Mouse (Mus musculus): ENCODE measurements around the gene Gm20388. TPM values are rescaled to one million over a fixed set of nuclear protein-coding genes. Genes with fewer than 3 reads are reported as not detected.
A peak's percentile ranks its signal among the peaks of the same experiment; 100 is the strongest.

The Gm20388 gene
- polyA plus RNA-seq, 1 experiment from 2014 or later = 3.6 TPM

GRCm38 (mm10) chr8:122898473-122898872, 2987.8 kb downstream of the Gm20388 start:
- H3K4me3 ChIP-seq = no peak overlapping the region
- no peak for DNase-seq (ENCODE audit: low spot score)
- 0 out of 2 replicates have a peak, but pooled peaks cover 3% of the 10 kb centered on the region for H3K4me1 ChIP-seq
- WGBS = 96% methylated on average over 12 of the region's 12 CpGs
- H3K27ac ChIP-seq (replicated peaks) = no peak overlapping the region
- H3K9me3 ChIP-seq = no peaks in the 10 kb centered on the region
- peaks cover 88% of the 10 kb centered on the region for H3K36me3 ChIP-seq (replicated peaks)
- no peaks in the 10 kb centered on the region for H3K27me3 ChIP-seq (replicated peaks; ENCODE audit: low read depth, poor library complexity, severe bottlenecking)

DNA sequence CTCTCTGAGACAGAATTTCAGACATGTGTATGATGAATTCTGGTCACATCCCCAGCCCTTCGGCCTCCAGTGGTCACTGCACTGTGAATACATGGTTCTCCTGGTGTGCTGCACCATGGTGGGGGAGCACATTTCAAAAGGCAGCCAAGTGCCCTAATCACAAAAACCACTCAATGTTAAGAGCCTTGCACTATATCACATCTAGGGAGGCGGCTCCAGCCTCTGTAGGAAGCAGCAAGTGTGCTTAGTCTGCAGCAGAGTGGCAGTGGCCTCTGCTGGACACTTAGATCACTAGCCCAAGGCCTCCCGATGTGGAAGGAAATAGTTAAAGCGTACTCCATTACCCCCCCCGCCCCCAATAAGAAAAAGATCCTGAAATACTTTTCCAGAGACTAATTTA, 2988.4 kb downstream of the Gm20388 start:
- 79% methylated on average over 5 of the region's 5 CpGs for WGBS
- H3K9me3 ChIP-seq = no peaks in the 10 kb centered on the region
- 0 out of 2 replicates have a peak, but pooled peaks cover 7% of the 10 kb centered on the region for H3K4me1 ChIP-seq
- no peaks in the 10 kb centered on the region for H3K27me3 ChIP-seq (replicated peaks; ENCODE audit: low read depth, poor library complexity, severe bottlenecking)
- H3K36me3 ChIP-seq (replicated peaks) = peaks cover 87% of the 10 kb centered on the region
- no peak for DNase-seq (ENCODE audit: low spot score)
- H3K4me3 ChIP-seq = no peak overlapping the region
- H3K27ac ChIP-seq (replicated peaks) = no peak overlapping the region

DNA sequence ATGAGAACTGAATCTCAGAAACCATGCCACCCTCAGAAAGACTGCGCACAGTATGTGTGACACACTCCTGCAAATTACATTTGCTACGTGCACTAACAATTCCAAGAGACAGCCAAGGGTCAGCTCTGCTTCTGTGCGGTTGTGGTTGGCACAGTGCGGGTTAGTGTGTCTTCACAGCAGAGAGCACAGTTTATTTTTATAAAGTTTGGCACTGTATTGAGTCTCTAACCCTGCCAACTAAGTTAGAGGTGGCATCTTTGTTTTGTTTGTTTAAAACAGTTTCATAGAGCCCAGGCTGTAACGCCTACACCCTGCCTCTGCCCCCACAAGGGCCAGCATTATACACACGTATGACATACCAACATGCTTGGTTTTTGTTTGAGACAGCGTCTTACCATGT, 2990.8 kb downstream of the Gm20388 start:
- Histone ChIP-seq H3K4me3 (no peak overlapping the region), H3K4me1 (0 out of 2 replicates have a peak, but pooled peaks cover 8% of the 10 kb centered on the region), H3K27me3 (replicated peaks; ENCODE audit: low read depth, poor library complexity, severe bottlenecking) (no peaks in the 10 kb centered on the region), H3K9me3 (no peaks in the 10 kb centered on the region), H3K27ac (replicated peaks) (no peak overlapping the region), H3K36me3 (replicated peaks) (peaks cover 75% of the 10 kb centered on the region)
- DNase-seq (ENCODE audit: low spot score) = no peak
- 91% methylated on average over 7 of the region's 7 CpGs for WGBS

DNA sequence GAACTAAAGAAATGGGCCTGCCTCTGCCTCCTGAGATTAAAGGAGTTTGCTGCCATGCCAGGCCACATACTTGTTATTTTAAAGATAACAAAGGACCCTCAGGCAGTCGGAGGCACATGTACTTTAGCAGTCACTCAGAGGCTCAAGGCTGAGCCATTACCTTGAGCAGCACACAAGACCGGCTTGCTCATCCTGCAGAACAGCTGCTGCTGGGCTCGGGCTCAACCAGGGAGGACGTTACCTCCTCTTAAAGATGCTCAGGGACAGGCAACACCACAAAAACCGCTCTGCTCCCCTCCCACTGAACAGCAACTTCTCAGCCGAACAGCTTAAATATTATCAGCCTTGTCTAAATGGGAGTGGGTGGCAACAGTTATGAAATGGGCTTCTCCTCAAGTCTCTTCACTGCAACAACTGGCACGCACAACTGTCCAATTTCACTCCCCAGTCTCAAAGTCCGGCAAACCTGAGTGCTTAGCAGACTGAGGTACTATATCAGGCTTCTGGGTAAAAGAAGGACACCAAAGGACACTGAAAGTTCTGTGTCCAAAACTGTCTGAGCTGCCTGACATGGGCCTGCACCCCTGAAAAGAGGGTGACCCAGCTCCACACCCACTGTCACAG, 2991.4 kb downstream of the Gm20388 start:
- no peaks in the 10 kb centered on the region for H3K9me3 ChIP-seq
- H3K36me3 ChIP-seq (replicated peaks) = peaks cover 73% of the 10 kb centered on the region
- H3K4me1 ChIP-seq = 0 out of 2 replicates have a peak, but pooled peaks cover 8% of the 10 kb centered on the region
- H3K27ac ChIP-seq (replicated peaks) = no peak overlapping the region
- no peak for DNase-seq (ENCODE audit: low spot score)
- 90% methylated on average over 8 of the region's 8 CpGs for WGBS
- H3K4me3 ChIP-seq = no peak overlapping the region
- no peaks in the 10 kb centered on the region for H3K27me3 ChIP-seq (replicated peaks; ENCODE audit: low read depth, poor library complexity, severe bottlenecking)

GRCm38 (mm10) chr8:122902581-122902980, 2991.9 kb downstream of the Gm20388 start:
- Histone ChIP-seq H3K9me3 (no peaks in the 10 kb centered on the region), H3K27ac (replicated peaks) (no peak overlapping the region), H3K4me3 (no peak overlapping the region), H3K27me3 (replicated peaks; ENCODE audit: low read depth, poor library complexity, severe bottlenecking) (no peaks in the 10 kb centered on the region), H3K4me1 (0 out of 2 replicates have a peak, but pooled peaks cover 8% of the 10 kb centered on the region), H3K36me3 (replicated peaks) (peaks cover 73% of the 10 kb centered on the region)
- WGBS = 71% methylated on average over 3 of the region's 3 CpGs
- DNase-seq (ENCODE audit: low spot score) = no peak

- WGBS = 57% methylated on average over 5 of the region's 5 CpGs
- H3K36me3 ChIP-seq (replicated peaks) = peaks cover 73% of the 10 kb centered on the region
Measured at GRCm38 (mm10) chr8:122903002-122903401, 2992.4 kb downstream of the Gm20388 start.

DNA sequence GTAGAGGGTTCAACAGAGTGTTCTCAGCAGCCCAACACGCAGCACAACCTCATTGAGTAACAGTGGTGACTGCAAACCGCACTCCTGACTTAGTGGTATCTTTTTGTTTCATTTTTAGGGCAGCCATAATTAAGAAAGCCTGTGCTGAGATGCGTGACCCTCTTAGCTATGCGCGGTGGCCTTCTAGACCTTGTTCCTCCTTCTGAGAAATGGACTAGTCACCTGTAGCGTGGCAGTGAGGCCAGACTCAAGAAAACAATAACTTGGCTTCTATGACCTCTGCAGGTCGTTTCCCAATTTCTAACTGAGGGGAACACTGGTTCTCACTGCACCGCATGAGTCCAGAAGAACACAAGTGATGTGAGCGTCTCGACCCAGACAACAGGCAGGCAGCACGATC, 2993.9 kb downstream of the Gm20388 start:
- no peaks in the 10 kb centered on the region for H3K27me3 ChIP-seq (replicated peaks; ENCODE audit: low read depth, poor library complexity, severe bottlenecking)
- H3K4me3 ChIP-seq = no peak overlapping the region
- 0 out of 2 replicates have a peak, but pooled peaks cover 8% of the 10 kb centered on the region for H3K4me1 ChIP-seq
- DNase-seq (ENCODE audit: low spot score) = no peak
- peaks cover 69% of the 10 kb centered on the region for H3K36me3 ChIP-seq (replicated peaks)
- WGBS = 92% methylated on average over 11 of the region's 11 CpGs
- H3K27ac ChIP-seq (replicated peaks) = no peak overlapping the region
- no peaks in the 10 kb centered on the region for H3K9me3 ChIP-seq

More at GRCm38 (mm10) chr8:122903002-122903401, 2992.4 kb downstream of the Gm20388 start:
- Histone ChIP-seq H3K9me3 (no peaks in the 10 kb centered on the region), H3K27ac (replicated peaks) (no peak overlapping the region), H3K4me3 (no peak overlapping the region), H3K4me1 (0 out of 2 replicates have a peak, but pooled peaks cover 8% of the 10 kb centered on the region), H3K27me3 (replicated peaks; ENCODE audit: low read depth, poor library complexity, severe bottlenecking) (no peaks in the 10 kb centered on the region)
- no peak for DNase-seq (ENCODE audit: low spot score)

GRCm38 (mm10) chr8:122905346-122905745, 2994.7 kb downstream of the Gm20388 start:
- Histone ChIP-seq H3K4me3 (no peak overlapping the region), H3K36me3 (replicated peaks) (peaks cover 64% of the 10 kb centered on the region), H3K27ac (replicated peaks) (no peak overlapping the region), H3K4me1 (0 out of 2 replicates have a peak, but pooled peaks cover 8% of the 10 kb centered on the region), H3K9me3 (no peaks in the 10 kb centered on the region), H3K27me3 (replicated peaks; ENCODE audit: low read depth, poor library complexity, severe bottlenecking) (no peaks in the 10 kb centered on the region)
- DNase-seq (ENCODE audit: low spot score) = no peak
- 92% methylated on average over 4 of the region's 4 CpGs for WGBS

GRCm38 (mm10) chr8:122906463-122907021, 2995.9 kb downstream of the Gm20388 start:
- peaks cover 57% of the 10 kb centered on the region for H3K36me3 ChIP-seq (replicated peaks)
- H3K4me1 ChIP-seq = 0 out of 2 replicates have a peak, but pooled peaks cover 8% of the 10 kb centered on the region
- no peaks in the 10 kb centered on the region for H3K9me3 ChIP-seq
- H3K4me3 ChIP-seq = no peak overlapping the region
- 60% methylated on average over 6 of the region's 6 CpGs for WGBS
- no peaks in the 10 kb centered on the region for H3K27me3 ChIP-seq (replicated peaks; ENCODE audit: low read depth, poor library complexity, severe bottlenecking)
- DNase-seq (ENCODE audit: low spot score) = peak; percentile 69
- no peak overlapping the region for H3K27ac ChIP-seq (replicated peaks)

DNA sequence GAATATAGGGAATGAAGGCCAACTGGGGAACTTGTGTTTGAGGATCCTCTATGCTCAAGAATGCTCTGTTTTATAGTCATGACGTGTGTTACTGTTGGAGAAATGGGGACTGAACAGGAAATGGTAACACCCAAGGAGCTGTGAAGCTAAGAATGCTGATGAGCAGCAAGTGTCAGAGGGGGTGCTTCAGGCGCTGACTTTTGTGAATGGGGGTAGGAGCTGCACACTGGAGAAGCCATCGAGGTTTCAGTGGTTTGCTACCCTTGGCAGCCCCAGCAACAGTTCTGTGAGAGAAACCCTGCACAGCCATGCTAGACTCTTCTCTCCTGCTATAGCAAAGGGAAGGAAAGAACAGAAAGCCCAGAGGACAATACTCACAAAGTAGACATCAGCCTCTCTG, 3001.5 kb downstream of the Gm20388 start:
- H3K9me3 ChIP-seq = no peaks in the 10 kb centered on the region
- H3K4me3 ChIP-seq = no peak overlapping the region
- 88% methylated on average over 3 of the region's 3 CpGs for whole genome bisulfite sequencing
- DNase-seq (ENCODE audit: low spot score) = no peak
- peaks cover 65% of the 10 kb centered on the region for H3K36me3 ChIP-seq (replicated peaks)
- H3K27me3 ChIP-seq (replicated peaks; ENCODE audit: low read depth, poor library complexity, severe bottlenecking) = no peaks in the 10 kb centered on the region
- peaks cover 5% of the 10 kb centered on the region for H3K4me1 ChIP-seq
- no peak overlapping the region for H3K27ac ChIP-seq (replicated peaks)

GRCm38 (mm10) chr8:122912871-122913270, 3002.2 kb downstream of the Gm20388 start:
- H3K9me3 ChIP-seq = no peaks in the 10 kb centered on the region
- no peak overlapping the region for H3K4me3 ChIP-seq
- no peaks in the 10 kb centered on the region for H3K27me3 ChIP-seq (replicated peaks; ENCODE audit: low read depth, poor library complexity, severe bottlenecking)
- no peak overlapping the region for H3K27ac ChIP-seq (replicated peaks)
- 93% methylated on average over 4 of the region's 4 CpGs for WGBS
- H3K36me3 ChIP-seq (replicated peaks) = peaks cover 58% of the 10 kb centered on the region
- peaks cover 12% of the 10 kb centered on the region for H3K4me1 ChIP-seq
- DNase-seq (ENCODE audit: low spot score) = no peak

- 69% methylated on average over 3 of the region's 3 CpGs for WGBS
- DNase-seq (ENCODE audit: low spot score) = no peak
- peaks cover 30% of the 10 kb centered on the region for H3K4me1 ChIP-seq
Measured at GRCm38 (mm10) chr8:122916766-122917165, 3006.1 kb downstream of the Gm20388 start.

More at GRCm38 (mm10) chr8:122916766-122917165, 3006.1 kb downstream of the Gm20388 start:
- H3K27me3 ChIP-seq (replicated peaks; ENCODE audit: low read depth, poor library complexity, severe bottlenecking) = no peaks in the 10 kb centered on the region
- H3K4me3 ChIP-seq = no peak overlapping the region
- H3K36me3 ChIP-seq (replicated peaks) = peaks cover 42% of the 10 kb centered on the region
- H3K9me3 ChIP-seq = no peaks in the 10 kb centered on the region
- no peak overlapping the region for H3K27ac ChIP-seq (replicated peaks)

Measured in embryonic facial prominence, embryonic 10.5 days (tissue).